Comparison of ENCODE assay signal across 7 mouse cellular contexts in the genomic region with DNA sequence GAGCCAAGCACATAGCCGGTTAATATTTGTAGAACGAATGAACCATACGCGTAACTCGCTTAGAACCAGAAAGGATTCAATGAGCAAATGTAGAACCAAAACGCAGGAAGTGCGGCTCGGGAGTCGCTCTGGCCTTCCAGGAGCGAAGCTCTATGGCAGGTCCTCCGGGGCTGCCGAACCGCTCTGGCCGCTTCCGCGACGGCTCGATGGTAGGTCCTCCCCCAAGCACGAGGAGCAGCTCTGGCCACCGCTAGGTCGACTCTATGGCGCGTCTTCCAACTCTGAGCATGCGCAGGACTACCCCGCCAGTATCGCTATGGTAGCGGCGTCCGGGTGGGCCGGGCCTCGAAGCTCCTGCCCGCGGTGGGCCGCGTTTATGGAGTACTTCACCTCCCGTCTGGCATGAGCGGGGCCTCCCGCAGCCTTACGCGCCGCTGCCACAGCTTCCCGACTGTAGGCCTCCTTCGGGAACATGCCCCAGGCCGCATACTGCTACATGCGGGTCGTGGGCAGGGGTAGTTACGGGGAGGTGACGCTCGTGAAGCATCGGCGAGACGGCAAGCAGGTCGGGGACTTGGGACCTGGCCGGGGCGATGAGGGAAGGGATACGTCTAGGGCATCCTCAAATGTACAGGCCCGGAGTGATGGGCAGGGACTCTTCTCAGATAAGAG. TPM values are rescaled to one million over a fixed set of nuclear protein-coding genes. Genes with fewer than 3 reads are reported as not detected.
DNase-seq lines count a peak whose midpoint lies in the region; ATAC-seq lines count a peak whose summit lies in the region.

TSS of gene Nek4 (plus strand) at position 224 of the 672 bp plus-strand sequence.

- H3K27me3 ChIP-seq in embryonic facial prominence, embryonic 12.5 days = no peaks in the 10 kb centered on the region
- H3K27me3 ChIP-seq in limb, embryonic 11.5 days (ENCODE audit: control insufficient read depth, insufficient read depth, low read length) = no peaks in the 10 kb centered on the region
- no peaks in the 10 kb centered on the region for H3K27me3 ChIP-seq in midbrain, embryonic 14.5 days (ENCODE audit: control insufficient read depth, insufficient read depth, low read length)

- H3K27ac ChIP-seq in embryonic facial prominence, embryonic 12.5 days = peak within 1 kb of the TSS; percentile 52; the same call in 1 of the 2 replicates
- no peak within 1 kb of the TSS for H3K27ac ChIP-seq in limb, embryonic 11.5 days (replicated peaks; ENCODE audit: low read depth, low read length)
- H3K27ac ChIP-seq in midbrain, embryonic 14.5 days (replicated peaks; ENCODE audit: low read depth, low read length) = peak within 1 kb of the TSS; percentile 79

- ATAC-seq in embryonic facial prominence, embryonic 12.5 days (ENCODE audit: insufficient number of reproducible peaks, insufficient read depth, low FRiP score, low TSS enrichment) = peak; percentile 99
- peak; percentile 98 for ATAC-seq in limb, embryonic 11.5 days (ENCODE audit: insufficient number of reproducible peaks, low FRiP score, low TSS enrichment, low read depth)
- peak; percentile 99 for ATAC-seq in midbrain, embryonic 14.5 days (ENCODE audit: low FRiP score, low TSS enrichment)

- H3K4me3 ChIP-seq in embryonic facial prominence, embryonic 12.5 days = peak within 1 kb of the TSS; percentile 79
- peak within 1 kb of the TSS; percentile 70 for H3K4me3 ChIP-seq in limb, embryonic 11.5 days (ENCODE audit: low read depth, low read length)
- peak within 1 kb of the TSS; percentile 78 for H3K4me3 ChIP-seq in midbrain, embryonic 14.5 days (replicated peaks; ENCODE audit: low read depth, low read length)

- under 1% methylated on average over 57 of the region's 57 CpGs for WGBS in embryonic facial prominence, embryonic 12.5 days
- under 1% methylated on average over 57 of the region's 57 CpGs for WGBS in limb, embryonic 11.5 days
- under 1% methylated on average over 57 of the region's 57 CpGs for WGBS in midbrain, embryonic 14.5 days

- peak; percentile 94 for DNase-seq in adrenal gland, postnatal 25 days
- DNase-seq in heart, adult 11 months = peak; percentile 100
- peak; percentile 94 for DNase-seq in kidney, adult 18-20 months
- DNase-seq in limb, embryonic 11.5 days (ENCODE audit: low spot score) = peak; percentile 97
- DNase-seq in midbrain, embryonic 14.5 days = peak; percentile 99
- DNase-seq in spleen, adult 18-20 months = peak; percentile 88 to 93

- H3K4me1 ChIP-seq in embryonic facial prominence, embryonic 12.5 days = peaks cover 6% of the 10 kb centered on the region; the same call in 1 of the 2 replicates
- H3K4me1 ChIP-seq in limb, embryonic 11.5 days (ENCODE audit: control insufficient read depth, insufficient read depth, low read length) = no peaks in the 10 kb centered on the region
- peaks cover 10% of the 10 kb centered on the region; the same call in 1 of the 2 replicates for H3K4me1 ChIP-seq in midbrain, embryonic 14.5 days (ENCODE audit: control insufficient read depth, insufficient read depth, low read length)

- H3K9me3 ChIP-seq in embryonic facial prominence, embryonic 12.5 days = no peaks in the 10 kb centered on the region
- no peaks in the 10 kb centered on the region for H3K9me3 ChIP-seq in limb, embryonic 11.5 days (ENCODE audit: control insufficient read depth, low read length)
- no peaks in the 10 kb centered on the region for H3K9me3 ChIP-seq in midbrain, embryonic 14.5 days (ENCODE audit: control insufficient read depth, low read length)

- H3K4me2 ChIP-seq in embryonic facial prominence, embryonic 12.5 days (replicated peaks) = peak within 1 kb of the TSS; percentile 60
- peak within 1 kb of the TSS; percentile 70 for H3K4me2 ChIP-seq in limb, embryonic 11.5 days (ENCODE audit: low read depth, severe bottlenecking)
- H3K4me2 ChIP-seq in midbrain, embryonic 14.5 days (ENCODE audit: low read length) = peak within 1 kb of the TSS; percentile 75

- H3K9ac ChIP-seq in embryonic facial prominence, embryonic 12.5 days = peak within 1 kb of the TSS; percentile 78
- H3K9ac ChIP-seq in limb, embryonic 11.5 days (ENCODE audit: low read length) = peak within 1 kb of the TSS; percentile 75
- H3K9ac ChIP-seq in midbrain, embryonic 14.5 days (replicated peaks; ENCODE audit: low read length) = peak within 1 kb of the TSS; percentile 86

- H3K36me3 ChIP-seq in embryonic facial prominence, embryonic 12.5 days = peaks cover 4% of the 10 kb centered on the region; the same call in 1 of the 2 replicates
- H3K36me3 ChIP-seq in limb, embryonic 11.5 days (ENCODE audit: control insufficient read depth, insufficient read depth, low read length) = no peaks in the 10 kb centered on the region
- H3K36me3 ChIP-seq in midbrain, embryonic 14.5 days (ENCODE audit: control insufficient read depth, insufficient read depth, low read length) = peaks cover 17% of the 10 kb centered on the region

RNA-seq across cellular contexts. Expression of gene Nek4, which starts in this region (rescaled TPM):
- 14.3 and 14.8 TPM in 2 replicates for total RNA-seq in adrenal gland, postnatal 25 days (2021)
- 16.1 and 19.0 TPM in 2 replicates for polyA plus RNA-seq in embryonic facial prominence, embryonic 12.5 days (2016; fragmentation: Nextera tagmentation; extraction: Ambion mirVana)
- polyA plus RNA-seq in limb, embryonic 11.5 days (2014; fragmentation: Nextera tagmentation; extraction: Ambion mirVana) = 16.1 and 17.7 TPM in 2 replicates
- polyA plus RNA-seq in midbrain, embryonic 14.5 days (2014; fragmentation: Nextera tagmentation; extraction: Ambion mirVana) = 8.7 and 17.9 TPM in 2 replicates
